Mouse (Mus musculus): ENCODE data around the gene Rbm20.

Gene Rbm20

GRCm38 (mm10) chr19:53877779-53878178, 200.7 kb downstream of the Rbm20 start:
- DNase-seq (ENCODE audit: low spot score in 2 of 2): no peak

GRCm38 (mm10) chr19:53880460-53880859, 203.4 kb downstream of the Rbm20 start:
- DNase-seq (ENCODE audit: low spot score in 2 of 2): no peak

- DNase-seq (ENCODE audit: low spot score in 2 of 2): no peak
Measured at GRCm38 (mm10) chr19:53881786-53882185, 204.7 kb downstream of the Rbm20 start.

- no peak for DNase-seq (ENCODE audit: low spot score in 2 of 2)
Measured at GRCm38 (mm10) chr19:53885450-53885849, 208.3 kb downstream of the Rbm20 start.

GRCm38 (mm10) chr19:53886576-53887370, 209.7 kb downstream of the Rbm20 start:
- no peak for DNase-seq (ENCODE audit: low spot score in 2 of 2)

- no peak for DNase-seq (ENCODE audit: low spot score in 2 of 2)
Measured at GRCm38 (mm10) chr19:53887822-53888221, 210.7 kb downstream of the Rbm20 start.

- no peak for DNase-seq (ENCODE audit: low spot score in 2 of 2)
Measured at GRCm38 (mm10) chr19:53888331-53888730, 211.2 kb downstream of the Rbm20 start.

- DNase-seq (ENCODE audit: low spot score in 2 of 2): no peak
Measured at GRCm38 (mm10) chr19:53889555-53889954, 212.4 kb downstream of the Rbm20 start.

GRCm38 (mm10) chr19:53890274-53890673, 213.2 kb downstream of the Rbm20 start:
- no peak for DNase-seq (ENCODE audit: low spot score in 2 of 2)

GRCm38 (mm10) chr19:53890781-53891251, 213.7 kb downstream of the Rbm20 start:
- DNase-seq (ENCODE audit: low spot score in 2 of 2): no peak

GRCm38 (mm10) chr19:53891569-53891968, 214.5 kb downstream of the Rbm20 start:
- DNase-seq (ENCODE audit: low spot score in 2 of 2): no peak

GRCm38 (mm10) chr19:53892061-53892460, 215.0 kb downstream of the Rbm20 start, which contains the start of gene Pdcd4:
TSS of gene Pdcd4 (plus strand) at chr19:53892231.
- DNase-seq (ENCODE audit: low spot score in 2 of 2): no peak

GRCm38 (mm10) chr19:53892838-53893359, 215.8 kb downstream of the Rbm20 start:
- DNase-seq (ENCODE audit: low spot score in 2 of 2): peak in 1 of 2 experiments; percentile 46

GRCm38 (mm10) chr19:53893711-53894171, 216.6 kb downstream of the Rbm20 start:
- DNase-seq (ENCODE audit: low spot score in 2 of 2): no peak

GRCm38 (mm10) chr19:53894538-53895121, 217.5 kb downstream of the Rbm20 start:
- no peak for DNase-seq (ENCODE audit: low spot score in 2 of 2)

- DNase-seq (ENCODE audit: low spot score in 2 of 2): no peak
Measured at GRCm38 (mm10) chr19:53898046-53898445, 220.9 kb downstream of the Rbm20 start.

- DNase-seq (ENCODE audit: low spot score in 2 of 2): no peak
Measured at GRCm38 (mm10) chr19:53898498-53898897, 221.4 kb downstream of the Rbm20 start.

- no peak for DNase-seq (ENCODE audit: low spot score in 2 of 2)
Measured at GRCm38 (mm10) chr19:53898970-53899900, 222.1 kb downstream of the Rbm20 start.

- DNase-seq (ENCODE audit: low spot score in 2 of 2): no peak
Measured at GRCm38 (mm10) chr19:53899941-53900610, 223.0 kb downstream of the Rbm20 start.

- DNase-seq (ENCODE audit: low spot score in 2 of 2): no peak
Measured at GRCm38 (mm10) chr19:53901931-53902738, 225.0 kb downstream of the Rbm20 start.

All from frontal cortex, postnatal 36 days (tissue).